Mouse (Mus musculus): ENCODE results near the gene Pigz. TPM values are rescaled to one million over a fixed set of nuclear protein-coding genes. Genes with fewer than 3 reads are reported as not detected.

Gene Pigz
- 0.33 and 0.40 TPM in 2 replicates for polyA plus RNA-seq (2015; fragmentation: Nextera tagmentation; extraction: Ambion mirVana)

GRCm38 (mm10) chr16:31933751-31934549, at the start of gene Pigz:
Gene Pigz, plus strand, starts transcription at chr16:31933851.
- Histone ChIP-seq H3K9ac (ENCODE audit: low read length) (peak within 1 kb of the TSS; percentile 68), H3K9me3 (ENCODE audit: control insufficient read depth, low read length) (0 out of 2 replicates have a peak, but pooled peaks cover 4% of the 10 kb centered on the region), H3K4me1 (replicated peaks; ENCODE audit: control insufficient read depth, insufficient read depth, low read length) (peaks cover 6% of the 10 kb centered on the region), H3K36me3 (ENCODE audit: control insufficient read depth, insufficient read depth, low read length) (no peaks in the 10 kb centered on the region), H3K27me3 (ENCODE audit: control insufficient read depth, insufficient read depth, low read depth, low read length) (peaks cover 29% of the 10 kb centered on the region), H3K27ac (ENCODE audit: low read length) (peak within 1 kb of the TSS; percentile 19; the same call in 1 of the 2 replicates), H3K4me3 (ENCODE audit: low read length) (peak within 1 kb of the TSS; percentile 61), H3K4me2 (ENCODE audit: low read depth, low read length) (peak within 1 kb of the TSS; percentile 91)
- peak; percentile 11; the same call in 1 of the 2 replicates for ATAC-seq (ENCODE audit: low read depth)
- 8% methylated on average over 42 of the region's 42 CpGs for WGBS

DNA sequence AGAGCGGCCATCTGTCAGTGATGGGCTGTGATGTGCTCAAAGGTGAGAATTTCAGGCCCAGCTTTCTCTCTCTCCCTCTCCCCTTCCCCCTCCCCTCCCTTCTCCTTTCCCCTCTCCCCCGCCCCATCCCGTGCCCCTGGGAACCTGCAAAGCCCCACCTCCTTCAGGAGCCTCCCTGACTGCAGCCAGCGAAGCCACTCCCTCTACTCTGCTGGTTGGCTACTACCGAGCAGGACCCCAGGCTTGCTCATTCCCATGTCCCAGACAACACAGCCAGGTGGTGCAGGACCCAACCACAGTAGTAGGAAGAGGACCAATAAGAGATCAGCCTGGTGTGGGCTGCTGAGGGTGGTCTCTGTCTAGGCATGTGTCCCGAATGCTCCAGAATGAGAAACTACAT, 49.7 kb upstream of the Pigz start:
- 15% methylated on average over 6 of the region's 6 CpGs for WGBS
- H3K27ac ChIP-seq (ENCODE audit: low read length): no peak overlapping the region
- no peaks in the 10 kb centered on the region for H3K27me3 ChIP-seq (ENCODE audit: control insufficient read depth, insufficient read depth, low read depth, low read length)
- H3K9ac ChIP-seq (ENCODE audit: low read length): no peak overlapping the region
- no peaks in the 10 kb centered on the region for H3K9me3 ChIP-seq (ENCODE audit: control insufficient read depth, low read length)
- peak overlapping the region; percentile 36 for H3K4me2 ChIP-seq (ENCODE audit: low read depth, low read length)
- no peaks in the 10 kb centered on the region for H3K36me3 ChIP-seq (ENCODE audit: control insufficient read depth, insufficient read depth, low read length)
- peaks cover 9% of the 10 kb centered on the region for H3K4me1 ChIP-seq (replicated peaks; ENCODE audit: control insufficient read depth, insufficient read depth, low read length)
- peak; percentile 22; the same call in 1 of the 2 replicates for ATAC-seq (ENCODE audit: low read depth)
- no peak overlapping the region for H3K4me3 ChIP-seq (ENCODE audit: low read length)

DNA sequence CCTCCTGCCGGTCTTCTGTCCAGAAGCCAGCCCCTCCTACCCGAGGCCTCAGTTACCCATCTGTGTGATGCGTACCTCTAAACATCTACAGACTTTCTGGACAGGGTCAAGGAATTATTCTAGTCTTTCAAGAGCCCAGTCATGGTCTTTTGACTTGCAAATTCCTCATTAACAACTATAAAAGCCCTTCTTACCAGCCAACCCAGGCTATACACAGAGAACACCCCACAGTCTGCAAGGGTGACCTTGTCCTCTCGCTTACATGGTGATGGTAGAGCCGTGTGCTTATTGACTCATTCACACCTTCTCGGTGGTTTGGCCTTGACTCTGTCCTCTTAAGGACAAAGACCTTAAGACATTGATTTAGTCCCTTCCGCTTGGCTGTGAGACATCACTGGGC, 42.7 kb upstream of the Pigz start:
- H3K4me3 ChIP-seq (ENCODE audit: low read length): no peak overlapping the region
- H3K9ac ChIP-seq (ENCODE audit: low read length): no peak overlapping the region
- H3K27me3 ChIP-seq (ENCODE audit: control insufficient read depth, insufficient read depth, low read depth, low read length): no peaks in the 10 kb centered on the region
- H3K36me3 ChIP-seq (ENCODE audit: control insufficient read depth, insufficient read depth, low read length): no peaks in the 10 kb centered on the region
- H3K4me1 ChIP-seq (replicated peaks; ENCODE audit: control insufficient read depth, insufficient read depth, low read length): no peaks in the 10 kb centered on the region
- no peak for ATAC-seq (ENCODE audit: low read depth)
- H3K4me2 ChIP-seq (ENCODE audit: low read depth, low read length): no peak overlapping the region
- H3K9me3 ChIP-seq (ENCODE audit: control insufficient read depth, low read length): no peaks in the 10 kb centered on the region
- 77% methylated on average over 7 of the region's 7 CpGs for WGBS
- H3K27ac ChIP-seq (ENCODE audit: low read length): no peak overlapping the region

DNA sequence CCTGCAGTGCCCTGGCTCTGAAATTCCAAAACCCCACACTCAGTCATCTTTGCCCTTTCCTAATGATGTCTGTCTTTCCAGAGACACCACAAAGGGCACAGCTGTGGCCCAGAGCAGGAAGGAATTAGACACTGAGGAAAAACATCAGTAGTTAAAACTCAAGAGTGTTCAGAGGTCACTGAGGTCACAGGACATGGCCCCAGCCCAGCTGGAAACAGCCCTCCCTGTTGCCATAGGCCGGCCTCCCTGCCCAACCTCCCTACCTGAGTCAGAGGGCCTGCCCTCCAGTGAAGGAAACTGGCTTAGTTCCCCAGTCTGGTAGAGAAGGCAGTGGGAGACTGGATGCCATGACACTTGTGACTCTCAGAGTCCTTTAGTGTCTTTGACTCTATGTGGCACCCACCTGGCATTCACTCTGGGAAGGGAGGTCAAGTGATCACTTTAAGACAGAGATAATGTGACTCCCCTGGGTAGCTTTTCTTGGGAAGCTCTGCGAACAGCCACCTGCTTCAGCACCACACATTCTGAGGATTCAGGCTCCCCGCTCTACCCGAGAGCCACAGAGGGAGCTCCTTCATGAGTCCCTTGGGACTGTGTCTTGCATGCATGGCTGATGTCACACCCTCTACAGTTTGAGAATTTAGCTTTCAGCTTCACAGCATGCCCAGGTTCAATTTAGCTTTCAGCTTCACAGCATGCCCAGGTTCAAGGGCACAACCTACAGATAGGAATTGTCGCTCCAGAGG, 40.1 kb upstream of the Pigz start:
- Histone ChIP-seq H3K36me3 (ENCODE audit: control insufficient read depth, insufficient read depth, low read length) (no peaks in the 10 kb centered on the region), H3K4me3 (ENCODE audit: low read length) (no peak overlapping the region), H3K9me3 (ENCODE audit: control insufficient read depth, low read length) (no peaks in the 10 kb centered on the region), H3K27ac (ENCODE audit: low read length) (no peak overlapping the region), H3K4me2 (ENCODE audit: low read depth, low read length) (no peak overlapping the region), H3K9ac (ENCODE audit: low read length) (no peak overlapping the region), H3K27me3 (ENCODE audit: control insufficient read depth, insufficient read depth, low read depth, low read length) (no peaks in the 10 kb centered on the region), H3K4me1 (replicated peaks; ENCODE audit: control insufficient read depth, insufficient read depth, low read length) (peaks cover 4% of the 10 kb centered on the region; the same call in 1 of the 2 replicates)
- WGBS: 68% methylated on average over 5 of the region's 5 CpGs
- ATAC-seq (ENCODE audit: low read depth): no peak

DNA sequence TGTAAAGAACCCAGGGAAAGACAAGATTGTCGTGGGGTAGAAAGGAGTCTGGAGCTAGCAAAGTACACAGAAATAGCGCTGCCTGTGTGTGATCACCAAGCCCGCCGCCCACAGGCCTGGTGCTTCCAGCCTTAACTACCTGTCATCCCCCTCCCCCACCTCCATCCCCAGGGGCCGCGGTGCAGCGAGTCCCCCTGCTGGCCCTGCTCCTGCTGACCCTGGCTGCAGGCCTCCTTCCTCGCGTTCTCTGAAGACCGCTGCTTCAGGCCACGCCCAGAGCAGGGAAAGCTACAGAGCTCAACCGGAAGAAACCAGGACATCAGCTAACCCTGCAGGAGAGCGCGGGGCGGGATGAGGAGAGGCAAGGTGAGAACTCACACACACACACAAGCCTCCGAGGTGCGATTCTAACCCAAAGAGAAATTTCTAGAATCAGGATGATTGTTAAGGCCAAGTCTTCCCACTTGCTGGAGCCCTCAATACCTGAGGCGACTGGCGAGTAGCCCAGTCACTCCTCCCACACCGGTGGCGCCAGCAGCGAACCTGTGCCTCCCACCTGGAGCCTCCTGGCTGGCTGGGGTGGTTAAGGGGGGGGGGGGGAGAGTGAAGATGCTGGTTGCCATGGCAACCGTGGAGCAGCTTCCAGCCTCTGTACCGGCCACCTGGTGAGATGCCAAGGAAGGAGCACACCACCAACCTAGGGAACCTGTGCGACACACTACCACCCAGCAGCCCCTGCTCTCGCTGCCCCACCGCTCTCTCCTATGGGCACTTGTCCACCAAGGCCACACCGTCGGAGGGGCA, 36.5 kb upstream of the Pigz start:
- H3K27me3 ChIP-seq (ENCODE audit: control insufficient read depth, insufficient read depth, low read depth, low read length): no peaks in the 10 kb centered on the region
- ATAC-seq (ENCODE audit: low read depth): peak; percentile 73
- peaks cover 4% of the 10 kb centered on the region; the same call in 1 of the 2 replicates for H3K4me1 ChIP-seq (replicated peaks; ENCODE audit: control insufficient read depth, insufficient read depth, low read length)
- peak overlapping the region; percentile 56 for H3K9ac ChIP-seq (ENCODE audit: low read length)
- peak overlapping the region; percentile 52 for H3K4me2 ChIP-seq (ENCODE audit: low read depth, low read length)
- 13% methylated on average over 29 of the region's 29 CpGs for WGBS
- H3K36me3 ChIP-seq (ENCODE audit: control insufficient read depth, insufficient read depth, low read length): no peaks in the 10 kb centered on the region
- H3K4me3 ChIP-seq (ENCODE audit: low read length): peak overlapping the region; percentile 29
- no peak overlapping the region for H3K27ac ChIP-seq (ENCODE audit: low read length)
- H3K9me3 ChIP-seq (ENCODE audit: control insufficient read depth, low read length): no peaks in the 10 kb centered on the region

DNA sequence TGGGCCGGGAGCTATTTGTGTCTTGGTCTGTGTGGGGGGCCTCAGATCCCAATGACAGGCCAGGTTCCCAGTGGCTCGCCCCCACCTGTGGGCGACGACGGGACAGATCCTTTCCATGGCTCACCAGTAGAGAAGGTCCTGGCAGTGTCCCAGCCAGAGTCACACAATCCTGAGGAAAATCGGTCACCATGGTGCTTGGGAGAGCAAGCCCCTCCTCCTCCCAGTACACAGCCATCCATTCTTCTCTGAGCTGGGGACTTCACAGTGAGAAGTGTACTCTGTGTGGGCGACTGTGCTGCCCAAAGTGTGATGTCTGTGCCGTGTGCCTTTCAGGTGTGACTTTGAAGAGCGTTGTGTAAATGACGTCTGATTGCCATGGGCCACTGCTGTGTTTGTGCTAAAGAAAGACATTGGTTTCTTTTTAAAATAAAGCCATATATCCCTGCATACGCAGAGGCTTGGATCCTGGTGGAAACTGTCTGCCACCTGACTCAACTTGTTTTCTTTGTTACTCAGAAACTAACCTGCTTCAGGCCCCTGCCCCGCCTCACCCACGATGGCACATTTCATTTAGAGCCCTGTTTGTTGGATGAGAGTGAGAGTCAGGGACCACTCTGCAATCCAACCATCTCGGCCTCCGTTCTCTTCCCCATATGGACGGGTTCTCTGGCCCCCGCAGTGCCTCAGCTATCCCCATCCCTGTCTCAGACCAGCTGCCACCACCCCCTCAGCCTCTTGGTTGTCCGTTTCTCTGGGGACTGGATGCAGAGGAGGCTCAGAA, 34.9 kb upstream of the Pigz start:
- WGBS: 70% methylated on average over 18 of the region's 18 CpGs
- ATAC-seq (ENCODE audit: low read depth): peak; percentile 48; the same call in 1 of the 2 replicates
- Histone ChIP-seq H3K9me3 (ENCODE audit: control insufficient read depth, low read length) (no peaks in the 10 kb centered on the region), H3K9ac (ENCODE audit: low read length) (no peak overlapping the region), H3K4me2 (ENCODE audit: low read depth, low read length) (no peak overlapping the region), H3K4me3 (ENCODE audit: low read length) (no peak overlapping the region), H3K36me3 (ENCODE audit: control insufficient read depth, insufficient read depth, low read length) (no peaks in the 10 kb centered on the region), H3K27me3 (ENCODE audit: control insufficient read depth, insufficient read depth, low read depth, low read length) (no peaks in the 10 kb centered on the region), H3K4me1 (replicated peaks; ENCODE audit: control insufficient read depth, insufficient read depth, low read length) (peaks cover 4% of the 10 kb centered on the region; the same call in 1 of the 2 replicates), H3K27ac (ENCODE audit: low read length) (no peak overlapping the region)

DNA sequence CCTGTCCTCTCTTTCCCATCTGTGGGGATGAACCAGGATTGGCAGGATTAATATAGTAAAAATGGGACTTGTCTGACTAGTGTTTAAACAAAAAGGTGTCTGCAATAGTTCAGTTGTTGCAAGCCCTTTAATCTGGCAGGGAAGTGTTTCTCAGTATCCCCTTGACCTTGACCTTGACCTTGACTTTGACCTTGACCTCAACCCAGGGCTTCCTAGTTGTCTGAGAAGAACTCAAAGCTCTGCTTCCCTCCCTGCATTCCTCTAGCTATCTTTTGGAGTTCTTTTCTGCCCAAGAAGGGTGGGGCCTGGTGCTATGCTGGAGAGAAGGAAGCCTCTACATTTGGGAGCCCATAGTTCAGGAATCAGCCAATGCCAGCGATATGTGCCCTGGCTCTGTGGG, 31.8 kb upstream of the Pigz start:
- Histone ChIP-seq H3K27me3 (ENCODE audit: control insufficient read depth, insufficient read depth, low read depth, low read length) (no peaks in the 10 kb centered on the region), H3K9ac (ENCODE audit: low read length) (no peak overlapping the region), H3K9me3 (ENCODE audit: control insufficient read depth, low read length) (no peaks in the 10 kb centered on the region), H3K27ac (ENCODE audit: low read length) (no peak overlapping the region), H3K4me3 (ENCODE audit: low read length) (no peak overlapping the region), H3K36me3 (ENCODE audit: control insufficient read depth, insufficient read depth, low read length) (no peaks in the 10 kb centered on the region), H3K4me1 (replicated peaks; ENCODE audit: control insufficient read depth, insufficient read depth, low read length) (peaks cover 8% of the 10 kb centered on the region; the same call in 1 of the 2 replicates), H3K4me2 (ENCODE audit: low read depth, low read length) (no peak overlapping the region)
- ATAC-seq (ENCODE audit: low read depth): no peak
- 72% methylated on average over 1 of the region's 1 CpGs for WGBS

GRCm38 (mm10) chr16:31903239-31903638, 30.4 kb upstream of the Pigz start:
- Histone ChIP-seq H3K4me3 (ENCODE audit: low read length) (no peak overlapping the region), H3K9me3 (ENCODE audit: control insufficient read depth, low read length) (no peaks in the 10 kb centered on the region), H3K4me2 (ENCODE audit: low read depth, low read length) (no peak overlapping the region), H3K27ac (ENCODE audit: low read length) (no peak overlapping the region), H3K36me3 (ENCODE audit: control insufficient read depth, insufficient read depth, low read length) (no peaks in the 10 kb centered on the region), H3K9ac (ENCODE audit: low read length) (no peak overlapping the region), H3K27me3 (ENCODE audit: control insufficient read depth, insufficient read depth, low read depth, low read length) (no peaks in the 10 kb centered on the region), H3K4me1 (replicated peaks; ENCODE audit: control insufficient read depth, insufficient read depth, low read length) (peaks cover 5% of the 10 kb centered on the region; the same call in 1 of the 2 replicates)
- no peak for ATAC-seq (ENCODE audit: low read depth)
- 79% methylated on average over 8 of the region's 8 CpGs for WGBS

Data from lung, embryonic 16.5 days (tissue).